Mouse (Mus musculus) ovary, postnatal 14 days (tissue): ENCODE measurements at regions not wholly inside any gene's neighbourhood (a gene's known extent, or its start where the extent isn't known, plus 50 kb on each side); places are given as distances from the start of the nearest gene placed in this dataset.

Experiments used
- DNase-seq: peaks from one replicate; pipeline ENCODE4 v3.0.0; 2022; ENCODE audit warnings: low spot score

DNA sequence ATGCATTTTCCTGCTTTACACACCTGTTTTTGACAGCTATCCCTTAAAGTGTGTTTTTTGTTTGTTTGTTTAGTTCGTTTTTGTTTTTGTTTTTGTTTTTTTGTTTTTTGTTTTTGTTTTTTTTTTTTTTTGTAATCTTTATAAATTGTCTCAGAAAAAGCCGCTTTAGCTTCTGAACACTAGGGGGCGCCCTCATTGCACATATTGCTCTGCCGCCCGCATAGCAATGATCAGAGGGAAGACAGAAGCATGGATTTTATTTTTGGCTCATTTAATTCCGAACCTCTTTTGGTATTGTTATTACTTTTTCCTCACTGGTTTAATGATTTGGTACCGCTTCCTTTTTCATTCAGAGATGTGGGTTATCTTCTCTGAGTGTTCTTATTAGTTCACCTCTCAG, 569.9 kb upstream of the Gm10800 start:
- peak; percentile 31 for DNase-seq
